Mouse (Mus musculus) liver, embryonic 14.5 days (tissue): ENCODE measurements around the gene Rbp1. TPM values are rescaled to one million over a fixed set of nuclear protein-coding genes. Genes with fewer than 3 reads are reported as not detected.
A peak's percentile ranks its signal among the peaks of the same experiment; 100 is the strongest.

Experiments used
- ATAC-seq: fragments of 200-750 bp; cut with Nextera tagmentation; 2 replicates; pipeline ENCODE4 v1.8.0; 2017; ENCODE audit warnings: moderate number of reproducible peaks, mild to moderate bottlenecking, moderate library complexity; ENCODE audit not compliant: insufficient read depth
- DNase-seq, 3 experiments: peaks; one replicate each; pipeline ENCODE4 v3.0.0-alpha.2; 2012 to 2013; ENCODE audit warnings: low read depth in 3 of 3, low spot score in 3 of 3
- H3K27ac ChIP-seq: fragments of 300-500 bp; sonication (generic); 2 replicates; pipeline ENCODE4 v1.5.1; 2014; ENCODE audit warnings: moderate library complexity, mild to moderate bottlenecking, control low read depth, inconsistent platforms
- H3K27me3 ChIP-seq: fragments of 300-500 bp; sonication (generic); 2 replicates; pipeline ENCODE4 v1.6.1; 2014; ENCODE audit warnings: mild to moderate bottlenecking, low read length, moderate library complexity; ENCODE audit not compliant: control insufficient read depth, insufficient read depth
- H3K36me3 ChIP-seq: fragments of 300-500 bp; sonication (generic); replicated peaks from 2 replicates; pipeline ENCODE4 v1.6.1; 2014; ENCODE audit warnings: low read depth; ENCODE audit not compliant: control insufficient read depth, insufficient read depth
- H3K4me1 ChIP-seq, 2 experiments: fragments of 200-500 bp in 1 of 2; fragments of 300-500 bp in 1 of 2; sonication (generic) in 1 of 2; replicated peaks; 2 replicates each; pipeline ENCODE4 v1.6.1; 2012 to 2014; ENCODE audit warnings: antibody characterized with exemption in 1 of 2, inconsistent platforms in 1 of 2, low read length in 1 of 2; ENCODE audit not compliant: control insufficient read depth in 2 of 2, insufficient read depth in 2 of 2
- H3K4me2 ChIP-seq: fragments of 300-500 bp; sonication (generic); 2 replicates; pipeline ENCODE4 v1.6.1; 2014; ENCODE audit warnings: low read depth, mild to moderate bottlenecking, control low read depth, moderate library complexity
- H3K4me3 ChIP-seq, 2 experiments: fragments of 200-500 bp in 1 of 2; fragments of 300-500 bp in 1 of 2; sonication (generic) in 1 of 2; 2 replicates each; pipeline ENCODE4 v1.5.1; 2012 to 2014; ENCODE audit warnings: low read depth in 2 of 2, low read length in 2 of 2, mild to moderate bottlenecking in 2 of 2, control low read depth in 1 of 2, inconsistent platforms in 1 of 2, moderate library complexity in 1 of 2; ENCODE audit not compliant: insufficient read depth in 1 of 2
- H3K9ac ChIP-seq: fragments of 300-500 bp; sonication (generic); replicated peaks from 2 replicates; pipeline ENCODE4 v1.6.1; 2014; ENCODE audit warnings: mild to moderate bottlenecking, control low read depth, moderate library complexity
- H3K9me3 ChIP-seq: fragments of 300-500 bp; sonication (generic); 2 replicates; pipeline ENCODE4 v1.6.1; 2016; ENCODE audit warnings: low read length, mixed read lengths; ENCODE audit not compliant: control insufficient read depth
- CTCF ChIP-seq: IDR thresholded peaks from 2 replicates; pipeline ENCODE4 v1.5.1; 2016; ENCODE audit warnings: antibody characterized with exemption, low read depth, control low read depth
- EP300 ChIP-seq: IDR thresholded peaks from 2 replicates; pipeline ENCODE4 v1.6.1; 2016; ENCODE audit warnings: antibody characterized with exemption, low read depth
- WGBS: fragments of 180-500 bp; shearing (Covaris S2); extraction: QIAGEN DNeasy Blood & Tissue Kit; methylation state at CpG from one replicate; pipeline ENCODE4 v1.1.7; 2014; ENCODE audit not compliant: insufficient replicate concordance; 5-methylcytosine and 5-hydroxymethylcytosine counted together
- polyA plus RNA-seq, 2 experiments: library from polyadenylated mRNA; depleted of rRNA in 1 of 2; stranded (reverse) in 1 of 2; unstranded in 1 of 2; fragments of >200 nt; fragmentation: Nextera tagmentation in 1 of 2; extraction: Ambion mirVana in 1 of 2; gene quantifications; 2 replicates each; pipeline versions ENCODE4 v1.2.1 to v1.2.3; 2012 to 2014

The Rbp1 gene
- polyA plus RNA-seq, 2 experiments: 32.0 to 35.5 TPM

- Histone ChIP-seq H3K4me1 (peaks cover 0 to 17% of the 10 kb centered on the region in 2 experiments; a peak in 2 of 4 replicates), H3K4me2 (peak overlapping the region; percentile 47), H3K27ac (no peak overlapping the region), H3K27me3 (peaks cover 17% of the 10 kb centered on the region), H3K9ac (no peak overlapping the region), H3K4me3 (no peak overlapping the region), H3K9me3 (no peaks in the 10 kb centered on the region), H3K36me3 (no peaks in the 10 kb centered on the region)
- ATAC-seq (no peak), DNase-seq (no peak)
- TF ChIP-seq EP300 (no peak), CTCF (no peak)
- WGBS: 20% methylated on average over 4 of the region's 4 CpGs
These were observed 930 bp downstream of the Rbp1 start for GRCm38 (mm10) chr9:98423691-98424090.

- Histone ChIP-seq H3K4me3 (peak overlapping the region; percentile 19 to 27; a peak in 3 of 4 replicates), H3K36me3 (no peaks in the 10 kb centered on the region), H3K9ac (no peak overlapping the region), H3K4me2 (peak overlapping the region; percentile 47), H3K27me3 (peaks cover 17% of the 10 kb centered on the region), H3K9me3 (no peaks in the 10 kb centered on the region), H3K27ac (no peak overlapping the region), H3K4me1 (peaks cover 0 to 23% of the 10 kb centered on the region in 2 experiments; a peak in 2 of 4 replicates)
- DNase-seq: no peak
- ATAC-seq: no peak
- TF ChIP-seq EP300: no peak
- no peak for TF ChIP-seq CTCF
- 5% methylated on average over 8 of the region's 8 CpGs for WGBS
These were observed 1.5 kb downstream of the Rbp1 start for GRCm38 (mm10) chr9:98424291-98424690.

GRCm38 (mm10) chr9:98424725-98425210, 2.0 kb downstream of the Rbp1 start:
- Histone ChIP-seq H3K27me3 (peaks cover 17% of the 10 kb centered on the region), H3K27ac (no peak overlapping the region), H3K4me2 (peak overlapping the region; percentile 47), H3K9me3 (no peaks in the 10 kb centered on the region), H3K9ac (no peak overlapping the region; the same call in 1 of the 2 replicates), H3K4me1 (peaks cover 0 to 27% of the 10 kb centered on the region in 2 experiments; a peak in 2 of 4 replicates), H3K36me3 (no peaks in the 10 kb centered on the region), H3K4me3 (peak overlapping the region; percentile 42 to 65)
- DNase-seq (no peak), ATAC-seq (peak; percentile 39; the same call in 1 of the 2 replicates)
- WGBS: 1% methylated on average over 42 of the region's 42 CpGs
- no peak for TF ChIP-seq EP300
- TF ChIP-seq CTCF: no peak

GRCm38 (mm10) chr9:98425351-98425880, 2.7 kb downstream of the Rbp1 start:
- ATAC-seq (no peak), DNase-seq (no peak)
- peaks cover 17% of the 10 kb centered on the region for H3K27me3 ChIP-seq
- H3K9me3 ChIP-seq: no peaks in the 10 kb centered on the region
- H3K36me3 ChIP-seq: no peaks in the 10 kb centered on the region
- peaks cover 0 to 29% of the 10 kb centered on the region in 2 experiments; a peak in 2 of 4 replicates for H3K4me1 ChIP-seq
- H3K4me3 ChIP-seq: peak overlapping the region; percentile 42 to 65
- WGBS: 15% methylated on average over 19 of the region's 19 CpGs
- no peak overlapping the region for H3K27ac ChIP-seq
- TF ChIP-seq CTCF (no peak), EP300 (no peak)
- 0 out of 2 replicates have a peak overlapping the region, but pooled peaks have one; percentile 5 for H3K9ac ChIP-seq
- peak overlapping the region; percentile 47 for H3K4me2 ChIP-seq

- Histone ChIP-seq H3K27ac (no peak overlapping the region), H3K4me2 (no peak overlapping the region; the same call in 1 of the 2 replicates), H3K36me3 (no peaks in the 10 kb centered on the region), H3K4me3 (no peak overlapping the region), H3K27me3 (peaks cover 17% of the 10 kb centered on the region), H3K4me1 (peaks cover 0 to 24% of the 10 kb centered on the region in 2 experiments; a peak in 2 of 4 replicates), H3K9ac (no peak overlapping the region), H3K9me3 (no peaks in the 10 kb centered on the region)
- 22% methylated on average over 4 of the region's 4 CpGs for WGBS
- ATAC-seq (no peak), DNase-seq (no peak)
- TF ChIP-seq EP300 (no peak), CTCF (no peak)
These were observed 5.3 kb downstream of the Rbp1 start for GRCm38 (mm10) chr9:98427906-98428517.
